Mouse (Mus musculus): Measurements from ENCODE around the gene Tns1.

- TF ChIP-seq USF1 (IDR thresholded peaks at IDR 0.05; ENCODE audit: low read depth), result no peak
- peak; percentile 18 for TF ChIP-seq POLR2AphosphoS2 (IDR thresholded peaks at IDR 0.05; ENCODE audit: insufficient read length, low read depth)
- TF ChIP-seq MYOD1 (IDR thresholded peaks at IDR 0.05; ENCODE audit: control insufficient read depth in 1 of 3, insufficient read length in 2 of 3, low read depth in 2 of 3), result no peak
- no peak for TF ChIP-seq SRF (IDR thresholded peaks at IDR 0.05; ENCODE audit: control insufficient read depth, insufficient read length, low read depth)
- no peak for TF ChIP-seq POLR2A (IDR thresholded peaks at IDR 0.05; ENCODE audit: insufficient read length, low read depth)
- TF ChIP-seq MAX (IDR thresholded peaks at IDR 0.05; ENCODE audit: low read depth), result no peak
- no peak for TF ChIP-seq MYOG (IDR thresholded peaks at IDR 0.05; ENCODE audit: control insufficient read depth in 1 of 3, insufficient read depth in 1 of 3, insufficient read length in 2 of 3, low read depth in 2 of 3)
- TF ChIP-seq E2F4 (IDR thresholded peaks at IDR 0.05; ENCODE audit: insufficient read depth), result no peak
Observed at GRCm38 (mm10) chr1:73953317-73954014, 170.8 kb downstream of the Tns1 start.
